Mouse (Mus musculus) heart, adult 2 months (tissue): ENCODE results near the gene Tmem198.

Source experiments
- CTCF ChIP-seq: fragments of 200-600 bp; IDR thresholded peaks from 2 replicates; pipeline ENCODE4 v1.8.1; 2022; ENCODE audit warnings: antibody characterized with exemption, mild to moderate bottlenecking, moderate library complexity
- EP300 ChIP-seq: fragments of 200-500 bp; IDR thresholded peaks from 2 replicates; pipeline ENCODE4 v1.6.1; 2011; ENCODE audit warnings: low read depth, low read length, control low read depth; ENCODE audit not compliant: insufficient read depth
- POLR2A ChIP-seq: fragments of 200-500 bp; IDR thresholded peaks from 2 replicates; pipeline ENCODE4 v1.6.1; 2011; ENCODE audit warnings: mild to moderate bottlenecking, low read depth, low read length, control low read depth; ENCODE audit not compliant: insufficient read depth

DNA sequence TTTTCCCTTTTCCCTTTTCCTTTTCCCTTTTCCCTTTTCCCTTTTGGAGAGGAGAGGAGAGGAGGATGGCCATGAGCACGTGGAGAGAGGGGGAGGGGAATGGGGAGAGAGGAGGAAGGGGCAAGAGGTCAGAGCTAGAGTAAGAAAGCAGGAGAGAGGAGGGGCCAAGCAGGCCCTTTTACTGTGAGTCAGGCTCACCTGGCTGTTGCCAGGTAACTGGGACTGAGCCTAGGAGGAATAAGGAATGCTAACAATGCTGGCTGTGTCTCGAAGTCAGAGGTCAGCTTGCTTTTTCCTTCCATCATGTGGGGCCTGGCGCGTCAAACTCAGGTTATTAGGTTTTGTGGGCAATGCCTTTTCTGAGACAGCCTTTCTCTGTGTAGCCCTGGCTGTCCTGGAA, 38.7 kb downstream of the Tmem198 start:
- no peak for TF ChIP-seq POLR2A
- no peak for TF ChIP-seq CTCF
- no peak for TF ChIP-seq EP300
